Mouse (Mus musculus) Muller cell, postnatal 12 days (primary cell): ENCODE data around the gene Bckdk.

Experiments used
- DNase-seq: peaks from one replicate; pipeline ENCODE4 v3.0.0-alpha.2; 2015; ENCODE audit errors: inconsistent ontology term

The Bckdk gene

DNA sequence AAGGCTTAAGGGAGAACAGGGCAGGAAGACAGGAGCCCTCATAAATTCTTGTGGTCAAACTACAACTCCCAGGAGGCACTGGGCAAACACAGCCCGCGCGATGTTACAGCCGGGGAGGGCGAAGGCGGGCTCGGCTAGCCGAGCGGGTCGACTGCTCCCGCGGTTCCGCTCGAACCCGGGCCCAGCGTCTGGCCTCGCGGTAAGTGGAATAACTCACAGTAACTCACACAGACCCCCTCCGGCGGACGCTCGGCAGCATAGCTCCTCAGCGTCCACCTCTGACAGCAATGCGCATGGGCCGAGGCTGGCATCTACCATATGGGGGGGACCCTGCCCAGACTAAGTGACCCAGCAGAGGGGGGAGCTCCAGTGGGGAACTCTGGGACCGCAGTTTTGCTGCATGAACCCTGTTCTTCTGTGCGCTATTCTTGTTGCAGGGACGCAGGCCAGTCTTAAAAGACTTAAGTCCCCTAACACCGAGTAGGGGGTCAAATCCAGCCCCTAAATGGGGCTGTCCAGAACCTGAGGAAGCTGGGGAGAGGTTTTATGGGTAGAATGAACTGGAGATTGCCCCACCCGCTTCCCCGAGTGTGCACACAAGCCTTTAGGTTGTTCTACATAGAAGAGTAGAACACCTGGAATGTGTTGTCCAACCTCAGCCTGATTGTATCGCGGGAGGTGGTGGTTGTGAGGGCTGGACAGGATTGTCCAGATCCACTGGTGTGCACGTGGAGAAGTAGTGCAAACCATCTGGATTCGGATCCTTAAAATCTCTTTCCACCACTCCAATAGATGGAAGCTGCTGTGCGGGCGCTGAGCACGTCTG is at the start of gene Bckdk:
Gene Bckdk, plus strand, starts transcription at position 112 of the 826 bp plus-strand sequence.
- peak; percentile 87 for DNase-seq

DNA sequence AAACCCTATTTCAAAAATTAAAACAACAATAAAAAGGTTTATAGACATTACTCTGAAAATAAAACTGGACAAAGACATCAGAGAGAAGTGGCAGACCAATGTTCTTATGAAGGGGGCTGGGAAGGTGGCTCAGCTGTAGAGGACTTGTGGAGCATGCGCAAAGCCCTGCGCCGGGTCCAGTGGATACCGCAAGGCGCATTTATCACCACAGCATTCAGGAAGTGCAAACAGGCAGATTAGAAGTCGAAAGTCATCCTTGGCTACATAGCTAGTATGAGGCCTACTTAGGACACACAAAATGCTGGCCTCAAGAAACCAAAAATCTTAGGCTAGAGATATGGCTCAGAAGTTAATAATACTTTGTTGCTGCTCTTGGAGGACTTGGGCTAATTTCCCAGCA is 45.6 kb upstream of the Bckdk start:
- no peak for DNase-seq

DNA sequence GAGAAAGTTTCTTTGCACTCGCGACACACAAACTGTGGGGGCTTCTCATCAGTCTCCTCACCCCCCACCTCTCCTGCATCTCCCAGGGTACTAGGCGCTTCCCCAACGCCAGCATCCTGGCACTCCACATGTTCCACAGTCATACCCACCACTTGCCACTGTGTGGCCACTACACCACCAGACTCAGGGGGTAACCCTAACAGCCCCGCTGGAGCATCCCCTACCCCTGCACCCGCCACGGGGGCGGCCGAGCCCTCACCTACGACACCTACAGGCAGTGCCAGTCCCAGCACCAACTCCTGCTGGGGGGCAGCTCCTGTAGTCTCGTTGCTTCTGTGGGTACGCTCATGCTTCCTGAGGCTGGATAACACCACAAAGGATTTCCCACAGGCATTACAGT is 37.4 kb upstream of the Bckdk start:
- DNase-seq, result no peak

DNA sequence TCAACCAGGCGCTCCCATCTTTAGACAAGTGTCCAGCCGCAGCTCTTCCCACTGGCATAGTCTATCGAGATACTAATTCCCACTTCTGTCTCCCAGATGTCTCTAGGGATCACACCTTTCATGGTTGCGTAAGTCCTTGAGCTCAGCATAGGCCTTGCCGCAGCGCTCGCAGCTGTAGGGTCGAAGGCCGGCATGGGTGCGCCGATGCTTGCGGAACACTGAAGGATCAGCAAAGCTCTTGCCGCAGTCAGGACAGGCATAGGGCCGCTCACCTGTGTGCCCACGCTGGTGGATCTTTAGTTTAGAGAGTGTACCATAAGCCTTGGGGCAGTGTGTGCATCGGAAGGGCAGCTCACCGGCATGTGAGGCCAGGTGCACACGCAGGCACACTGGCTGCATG is 36.2 kb upstream of the Bckdk start:
- no peak for DNase-seq

DNA sequence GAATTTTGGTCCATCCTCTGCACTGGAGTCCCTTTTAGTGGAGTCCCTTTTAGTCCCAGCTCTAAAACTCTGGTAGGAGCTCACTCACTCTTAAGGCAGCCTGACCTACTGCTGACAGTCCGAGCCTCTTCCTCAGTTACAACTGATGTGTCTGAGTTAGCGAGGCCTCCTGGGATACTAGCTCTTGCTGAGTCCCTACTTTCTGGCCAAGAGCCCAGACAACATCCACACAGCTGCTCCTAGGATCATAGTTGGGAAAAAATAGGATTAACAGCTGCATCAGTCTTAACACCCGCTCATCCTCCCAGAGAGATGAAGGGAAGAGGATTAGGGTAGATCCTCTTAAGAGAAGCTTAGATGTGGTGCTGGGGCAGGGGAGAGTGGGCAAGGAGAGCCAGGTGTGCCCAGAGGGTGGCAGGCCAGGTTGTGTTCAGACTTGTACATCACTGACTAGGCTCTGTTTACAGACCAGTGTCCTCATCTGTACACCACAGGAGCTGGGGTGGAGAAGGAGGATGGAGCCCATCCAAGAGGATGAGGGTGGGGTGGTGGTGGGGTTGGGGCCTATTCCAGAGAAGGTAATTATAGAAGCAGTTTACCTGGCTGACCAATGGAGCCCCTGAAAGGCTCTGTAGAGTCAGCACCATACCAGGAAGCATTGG is 34.6 kb upstream of the Bckdk start:
- no peak for DNase-seq

DNA sequence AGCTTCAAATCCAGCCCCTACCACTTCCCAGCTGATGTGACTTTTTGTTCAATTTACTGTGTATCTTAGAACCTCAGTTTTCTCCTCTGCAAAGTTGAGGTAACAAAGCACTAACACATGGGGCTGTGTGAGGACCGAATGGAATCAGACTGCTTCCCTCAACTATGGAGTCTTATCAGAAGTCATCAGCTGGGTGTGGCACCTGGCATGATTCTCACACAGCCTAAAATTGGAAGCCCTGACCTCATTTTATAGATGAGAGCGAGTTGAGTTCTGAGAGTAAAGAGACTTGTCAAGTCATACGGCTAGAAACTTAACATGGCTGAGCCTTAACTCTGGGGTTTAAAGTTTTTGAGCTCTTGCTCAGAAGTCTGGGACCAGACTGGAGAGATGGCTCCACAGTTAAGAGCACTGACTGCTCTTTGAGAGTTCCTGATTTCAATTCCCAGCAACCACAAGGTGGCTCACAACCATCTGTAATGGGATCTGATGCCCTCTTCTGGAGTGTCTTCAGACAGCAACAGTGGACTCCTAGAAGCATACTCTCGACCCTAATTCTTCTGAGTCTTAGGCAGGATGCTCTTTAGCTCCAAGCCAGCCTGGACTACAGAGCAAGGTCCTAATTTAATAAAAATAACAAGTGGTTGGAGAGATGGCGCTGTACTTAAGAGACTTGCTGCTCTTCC is 33.6 kb upstream of the Bckdk start:
- no peak for DNase-seq

DNA sequence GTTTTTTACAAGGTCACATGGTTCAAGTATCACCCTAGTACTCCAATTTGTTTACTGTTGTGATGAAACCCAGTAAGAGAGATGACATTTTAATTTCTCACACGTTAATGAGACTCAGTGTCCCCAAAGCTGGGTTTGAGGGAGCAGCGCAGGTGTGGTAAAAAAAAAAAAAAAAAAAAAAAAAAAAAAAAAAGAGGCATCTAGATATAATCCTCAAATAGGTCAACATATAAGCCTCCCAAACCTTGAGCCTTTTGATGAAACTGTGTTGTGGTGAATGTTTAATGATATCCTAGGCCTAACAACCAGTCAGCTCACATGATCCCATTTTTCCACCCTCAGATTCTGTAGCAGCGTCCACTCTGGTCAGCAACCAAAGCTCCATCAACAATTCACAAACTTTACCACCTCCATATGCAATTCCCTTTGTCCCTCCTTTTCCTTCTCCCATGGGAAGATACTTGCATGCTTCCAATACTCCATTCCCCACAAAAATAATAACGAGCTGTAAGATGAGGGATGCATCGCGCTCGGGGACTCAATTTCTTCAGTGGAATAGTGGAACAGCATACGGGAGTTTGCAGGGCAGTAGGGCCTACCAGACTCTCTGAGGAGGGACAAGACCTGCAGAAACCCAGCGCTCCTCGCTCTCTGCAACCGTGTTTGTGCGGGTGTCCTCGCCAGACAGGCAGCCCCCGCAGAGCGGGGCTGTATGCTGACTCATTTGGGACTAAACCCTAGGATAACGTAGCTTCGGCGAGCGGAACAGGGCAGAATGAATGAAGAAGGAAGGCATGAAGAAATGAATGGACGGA is 28.9 kb upstream of the Bckdk start:
- no peak for DNase-seq

DNA sequence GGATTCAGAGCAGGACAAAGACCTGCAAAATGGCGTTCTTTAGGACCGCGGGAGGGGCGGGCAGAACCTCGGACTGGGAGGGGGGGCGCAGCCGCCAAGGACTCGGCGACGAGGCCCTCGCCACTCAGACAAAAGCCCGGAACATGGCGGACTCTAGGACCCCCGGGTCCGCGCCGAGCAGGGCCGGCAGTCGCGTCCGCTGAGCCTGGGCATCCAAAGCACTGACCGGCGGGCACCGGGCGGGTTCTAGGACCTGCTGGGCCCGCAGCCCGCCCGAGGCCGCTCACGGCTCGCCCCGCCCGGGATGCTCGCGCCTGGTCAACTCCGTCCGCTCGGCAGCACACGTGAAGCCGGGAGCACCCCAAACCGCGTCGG is 28.3 kb upstream of the Bckdk start:
- DNase-seq, result peak; percentile 98

DNA sequence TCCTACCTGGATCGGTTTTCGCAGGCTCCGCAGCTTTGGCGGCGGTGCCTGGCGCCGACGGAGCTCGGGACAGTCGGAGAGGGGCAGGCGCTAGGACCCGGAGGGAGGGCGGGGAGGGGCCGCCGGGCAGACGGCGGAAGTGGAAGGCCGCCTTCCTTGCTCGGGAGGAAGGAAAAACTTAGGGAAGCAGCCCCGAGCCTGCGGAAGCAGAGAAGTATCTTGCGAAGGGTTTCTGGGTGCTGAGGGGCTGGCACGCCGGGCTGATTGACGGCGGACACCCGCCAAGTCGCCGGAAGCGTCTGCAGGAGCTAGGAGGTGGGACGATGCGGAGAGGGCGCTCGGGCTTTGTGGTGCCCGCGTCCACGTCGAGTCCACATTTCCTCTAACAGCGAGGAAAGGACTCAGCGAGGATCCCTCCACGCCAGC is 27.8 kb upstream of the Bckdk start, which contains the start of gene Zfp646:
Gene Zfp646, plus strand, starts transcription at position 181 of the 426 bp plus-strand sequence.
- peak; percentile 96 for DNase-seq

DNA sequence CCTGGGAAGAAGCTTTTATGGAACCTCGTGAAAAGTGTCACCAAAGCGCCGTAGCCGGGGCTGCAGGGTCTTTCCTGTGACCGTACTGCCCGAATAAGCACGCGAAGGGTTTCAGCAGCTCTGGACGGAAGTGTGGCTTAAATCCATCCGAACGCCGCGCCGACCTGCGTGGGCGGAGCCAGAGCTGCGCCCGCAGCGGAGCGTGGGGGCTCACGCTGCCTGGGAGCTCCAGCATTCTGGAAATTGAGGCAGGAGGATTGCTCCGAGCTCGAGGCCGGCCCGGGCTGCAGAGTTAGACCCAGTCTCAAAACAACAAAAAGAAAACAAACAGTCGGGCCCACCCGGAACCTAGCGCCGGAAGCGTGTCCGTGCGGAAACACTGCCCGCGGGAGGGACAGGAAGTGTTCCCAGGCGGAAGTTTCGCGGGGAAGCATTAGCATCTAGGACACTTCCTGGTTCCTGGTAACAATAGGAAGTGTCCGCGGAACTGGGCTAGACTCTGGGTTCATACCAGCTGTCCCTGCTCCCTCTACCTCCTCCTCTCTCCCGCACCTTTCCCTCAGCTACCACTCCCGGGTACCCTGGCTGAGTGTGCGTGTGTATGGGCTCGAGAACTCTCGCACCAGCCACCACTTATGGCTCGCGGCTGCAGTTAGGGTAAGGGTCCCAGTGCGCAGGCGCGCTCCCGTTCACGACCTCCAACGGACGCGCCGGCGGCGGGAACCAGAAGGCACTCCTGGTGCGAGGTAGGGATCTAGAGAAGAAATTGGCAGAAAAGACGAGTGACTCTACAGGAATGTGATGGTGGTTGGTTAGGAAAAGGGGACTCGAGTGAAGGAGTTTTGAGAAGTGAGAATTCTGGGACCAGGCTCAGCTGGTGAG is 27.2 kb upstream of the Bckdk start, which contains the start of gene Zfp668:
Gene Zfp668, minus strand, starts transcription at position 362 of the 882 bp plus-strand sequence.
- peak; percentile 95 for DNase-seq

DNA sequence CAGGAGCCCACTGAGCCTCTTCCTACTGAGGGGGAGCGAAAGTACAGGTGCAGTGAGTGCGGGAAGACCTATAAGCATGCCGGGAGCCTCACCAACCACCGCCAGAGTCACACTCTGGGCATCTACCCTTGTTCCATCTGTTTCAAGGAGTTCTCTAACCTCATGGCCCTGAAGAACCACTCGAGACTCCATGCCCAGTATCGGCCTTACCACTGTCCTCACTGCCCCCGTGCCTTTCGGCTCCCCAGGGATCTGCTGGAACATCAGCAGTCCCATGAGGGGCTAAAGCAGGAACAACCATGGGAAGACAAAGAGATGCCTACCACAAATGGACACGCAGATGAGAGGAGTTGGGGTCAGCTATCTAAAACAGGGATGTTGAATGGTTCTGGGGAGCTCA is 24.6 kb upstream of the Bckdk start:
- DNase-seq, result no peak

DNA sequence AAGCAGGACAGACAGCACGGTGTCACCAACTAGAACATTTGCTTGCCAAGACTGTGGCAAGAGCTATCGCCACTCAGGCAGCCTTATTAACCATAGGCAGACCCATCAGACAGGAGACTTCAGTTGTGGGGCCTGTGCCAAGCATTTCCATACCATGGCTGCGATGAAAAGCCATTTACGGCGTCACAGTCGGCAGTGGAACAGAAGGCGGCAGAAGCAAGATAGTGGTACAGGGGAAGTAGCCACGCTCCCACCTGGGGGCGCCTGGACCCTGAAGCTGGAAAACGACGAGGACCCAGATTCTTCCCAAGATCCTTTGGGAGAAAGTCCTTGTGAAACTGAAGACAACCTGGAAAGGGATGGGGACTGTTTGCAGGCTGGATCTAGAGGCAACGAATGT is 23.5 kb upstream of the Bckdk start:
- no peak for DNase-seq

DNA sequence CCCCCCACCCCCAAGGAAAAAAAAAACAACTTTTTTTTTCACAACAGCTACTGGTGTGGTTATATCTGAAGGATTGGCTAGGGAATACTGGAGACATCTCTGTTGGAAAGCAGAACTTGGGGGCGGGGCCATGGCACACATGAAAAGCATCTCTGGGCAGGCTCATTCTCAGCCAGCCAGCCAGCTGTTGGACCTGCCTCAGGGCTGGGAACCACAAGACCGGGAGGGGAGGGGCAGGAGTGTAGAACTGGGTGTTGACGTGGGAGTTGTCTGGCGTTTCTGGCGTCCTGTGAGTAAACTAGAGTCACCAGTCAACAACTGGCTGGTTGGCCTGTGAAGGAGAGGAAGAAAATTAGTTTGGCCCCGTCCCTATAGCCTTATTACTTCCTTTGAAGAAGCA is 17.9 kb upstream of the Bckdk start:
- DNase-seq, result peak; percentile 51

DNA sequence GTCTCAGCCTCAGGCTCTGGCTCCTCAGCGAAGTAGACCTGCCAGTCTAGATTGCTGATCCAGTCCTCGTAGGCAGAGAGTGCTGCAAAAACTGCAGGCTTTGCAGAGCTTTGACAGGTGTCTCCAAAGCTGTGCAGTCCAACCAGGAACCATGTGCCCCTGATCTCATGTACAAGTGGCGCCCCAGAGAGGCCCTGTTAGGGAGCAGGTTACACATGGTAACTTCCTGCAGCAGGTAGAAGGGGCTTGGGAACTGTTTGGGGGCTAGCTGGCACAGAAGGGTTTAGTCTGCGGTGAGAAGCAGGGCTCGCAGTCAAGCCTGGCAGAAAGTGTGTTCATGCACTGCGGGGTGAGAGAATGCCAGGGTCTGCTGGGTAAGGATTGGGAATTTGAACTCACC is 17.3 kb upstream of the Bckdk start:
- no peak for DNase-seq

DNA sequence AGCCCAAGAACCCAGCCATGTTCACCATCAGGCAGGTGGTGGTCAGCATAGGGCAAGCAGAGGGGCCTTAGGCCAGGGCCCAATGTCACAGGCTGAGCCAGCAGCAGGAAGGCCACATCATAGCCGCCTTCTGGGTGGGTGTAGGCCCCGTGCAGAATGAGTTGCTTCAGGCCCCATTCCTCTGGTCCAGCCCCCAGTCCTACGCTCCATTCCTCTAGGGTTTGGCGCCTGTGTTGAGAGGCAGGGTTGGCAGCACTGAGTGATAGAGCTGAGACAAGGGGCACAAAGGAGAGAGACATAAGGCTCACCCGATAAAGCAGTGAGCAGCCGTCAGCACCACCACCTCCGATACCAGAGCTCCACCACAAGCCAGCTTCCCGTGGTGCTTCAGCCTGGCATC is 16.7 kb upstream of the Bckdk start:
- no peak for DNase-seq

DNA sequence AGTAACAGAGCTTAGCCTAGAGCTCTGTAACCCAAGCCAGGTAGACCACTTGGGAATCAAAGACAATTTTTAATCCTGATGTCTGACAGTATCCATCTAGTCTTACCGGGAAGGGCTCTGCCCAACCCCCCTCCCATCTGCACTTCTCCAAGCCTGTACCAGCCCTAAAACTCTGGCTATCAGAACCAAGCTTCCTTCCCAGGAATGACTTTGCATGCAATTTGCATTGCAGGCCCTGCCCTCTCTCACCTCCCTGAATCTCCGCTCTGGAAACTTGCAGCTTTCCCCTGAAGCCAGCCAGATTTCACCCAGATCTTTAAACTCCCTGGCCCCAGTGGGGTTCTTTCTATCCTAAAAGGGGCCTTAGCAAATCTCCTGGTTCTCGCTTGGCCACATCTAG is 16.1 kb upstream of the Bckdk start:
- DNase-seq, result no peak

DNA sequence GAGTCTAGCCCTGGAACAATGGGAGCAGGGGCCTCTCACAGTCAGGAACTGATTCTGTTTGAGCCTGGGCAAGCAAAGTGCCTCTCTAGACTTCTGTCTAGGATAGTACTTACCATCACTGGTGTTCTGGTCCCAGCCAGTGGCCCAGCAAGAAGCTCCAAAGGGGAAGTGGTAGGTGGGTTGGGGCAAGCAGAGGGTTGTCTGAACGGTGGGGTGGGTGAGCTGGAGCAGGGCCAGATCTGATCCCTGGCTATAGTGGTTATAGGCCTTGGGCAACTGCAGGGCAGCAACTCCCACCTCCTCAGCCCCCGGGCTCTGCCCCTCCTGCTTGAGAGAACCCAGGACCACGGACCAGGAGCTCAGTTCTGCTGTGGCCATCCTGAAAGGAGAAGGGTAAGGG is 15.1 kb upstream of the Bckdk start:
- DNase-seq, result no peak

DNA sequence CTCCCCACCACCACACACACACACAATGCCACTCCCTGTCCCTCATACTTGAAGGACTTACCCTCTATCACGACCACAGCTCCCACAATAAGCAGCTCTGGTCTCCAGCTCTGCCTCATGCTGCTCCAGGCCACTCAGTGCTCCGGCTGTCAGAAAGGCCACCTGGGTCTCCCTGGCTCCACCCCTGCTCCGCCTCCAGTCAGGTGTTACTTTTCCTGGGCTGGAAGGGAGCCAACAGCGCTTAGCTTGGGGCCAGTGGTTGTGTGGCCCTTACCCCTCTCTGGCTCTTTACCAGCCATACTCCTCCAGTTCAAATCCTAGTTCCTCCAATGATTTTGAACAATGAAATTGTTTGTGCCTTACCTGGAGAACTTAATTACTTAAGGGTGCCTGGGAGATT is 13.1 kb upstream of the Bckdk start, which contains the start of gene Prss53:
Gene Prss53, minus strand, starts transcription at position 173 of the 400 bp plus-strand sequence.
- no peak for DNase-seq

DNA sequence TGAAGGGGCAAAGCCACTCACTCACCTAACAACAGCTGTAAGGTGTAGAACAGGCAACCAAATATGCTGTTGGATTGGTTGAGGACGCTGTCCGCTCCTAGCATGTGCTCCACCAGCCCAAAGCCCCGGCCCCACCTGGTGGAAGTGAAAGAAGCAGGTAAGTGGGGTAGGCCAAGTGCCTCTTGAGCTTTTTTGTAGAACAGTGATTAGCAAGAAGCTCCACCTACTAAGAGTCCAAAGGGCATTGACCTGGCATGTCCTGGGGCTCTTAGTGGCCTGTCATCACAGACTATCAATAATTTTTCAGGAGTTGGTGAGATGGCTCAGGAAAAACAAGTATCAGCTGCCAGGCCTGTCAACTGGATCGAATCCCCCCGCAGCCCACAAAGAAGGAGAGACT is 9.4 kb upstream of the Bckdk start:
- DNase-seq, result no peak

DNA sequence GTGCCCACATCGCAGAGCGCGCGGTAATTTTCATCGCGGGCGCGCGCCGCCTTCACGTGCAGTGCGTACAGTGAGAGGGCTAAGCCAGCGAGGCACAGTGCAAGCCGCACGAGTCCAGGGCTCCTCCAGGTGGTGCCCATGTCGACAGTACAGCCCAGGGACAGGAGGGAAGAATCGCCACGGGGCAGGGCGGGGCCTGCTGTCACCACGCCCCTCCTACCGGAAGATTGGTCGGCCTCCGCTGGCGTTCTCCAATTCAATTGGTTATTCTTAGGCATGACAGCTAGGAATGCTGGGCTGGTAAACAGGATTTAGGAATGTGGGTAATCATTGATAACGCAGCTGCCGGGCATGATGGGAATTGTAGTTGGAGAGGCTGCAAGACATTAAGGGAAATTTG is 8.4 kb upstream of the Bckdk start, which contains the start of the genes Gm21974 and Vkorc1:
Gene Gm21974, minus strand, starts transcription at position 13 of the 400 bp plus-strand sequence.
Gene Vkorc1, minus strand, starts transcription at position 176 of the 400 bp plus-strand sequence.
- peak; percentile 97 for DNase-seq
